Mouse (Mus musculus) kidney, adult 2 months (tissue): ENCODE measurements around the gene Sec16a. TPM values are rescaled to one million over a fixed set of nuclear protein-coding genes. Genes with fewer than 3 reads are reported as not detected.
A peak's percentile ranks its signal among the peaks of the same experiment; 100 is the strongest.

Experiments
- DNase-seq: peaks from one replicate; pipeline ENCODE4 v3.0.0; 2021
- H3K27ac ChIP-seq: fragments of 200-500 bp; 2 replicates; pipeline ENCODE4 v1.5.1; 2012; ENCODE audit warnings: low read depth, low read length, control low read depth, inconsistent platforms; ENCODE audit not compliant: insufficient read depth
- H3K27me3 ChIP-seq: fragments of 200-500 bp; replicated peaks from 2 replicates; pipeline ENCODE4 v1.6.1; 2012; ENCODE audit warnings: mild to moderate bottlenecking, moderate library complexity, low read length, inconsistent platforms; ENCODE audit not compliant: control insufficient read depth, insufficient read depth
- H3K36me3 ChIP-seq: fragments of 200-500 bp; 2 replicates; pipeline ENCODE4 v1.6.1; 2012; ENCODE audit warnings: mild to moderate bottlenecking, moderate library complexity, low read length, inconsistent platforms; ENCODE audit not compliant: control insufficient read depth, insufficient read depth
- H3K4me1 ChIP-seq: fragments of 200-500 bp; 2 replicates; pipeline ENCODE4 v1.6.1; 2011; ENCODE audit warnings: low read length; ENCODE audit not compliant: control insufficient read depth, insufficient read depth
- H3K4me3 ChIP-seq: fragments of 200-500 bp; 2 replicates; pipeline ENCODE4 v1.5.1; 2011; ENCODE audit warnings: mild to moderate bottlenecking, low read depth, low read length, control low read depth; ENCODE audit not compliant: insufficient read depth
- CTCF ChIP-seq: fragments of 200-500 bp; conservative IDR thresholded peaks from 2 replicates; pipeline ENCODE4 v1.5.1; 2011; ENCODE audit warnings: low read depth, mild to moderate bottlenecking, control low read depth, low read length, moderate library complexity, mixed read lengths; ENCODE audit not compliant: insufficient read depth, insufficient read length
- POLR2A ChIP-seq: fragments of 200-500 bp; IDR thresholded peaks from one replicate; pipeline ENCODE4 v1.6.1; 2011; ENCODE audit warnings: low read depth, low read length, control low read depth
- WGBS: fragments of 180-500 bp; shearing (Covaris S2); methylation state at CpG from one replicate; pipeline ENCODE4 v1.1.7; 2018; 5-methylcytosine and 5-hydroxymethylcytosine counted together
- polyA plus RNA-seq: library from polyadenylated mRNA; depleted of rRNA; stranded (reverse); fragments of >200 nt; gene quantifications from 2 replicates; pipeline ENCODE4 v1.2.3, GENCODE M21; 2012

The Sec16a gene
- polyA plus RNA-seq, 1 experiment, result 71.1 TPM

DNA sequence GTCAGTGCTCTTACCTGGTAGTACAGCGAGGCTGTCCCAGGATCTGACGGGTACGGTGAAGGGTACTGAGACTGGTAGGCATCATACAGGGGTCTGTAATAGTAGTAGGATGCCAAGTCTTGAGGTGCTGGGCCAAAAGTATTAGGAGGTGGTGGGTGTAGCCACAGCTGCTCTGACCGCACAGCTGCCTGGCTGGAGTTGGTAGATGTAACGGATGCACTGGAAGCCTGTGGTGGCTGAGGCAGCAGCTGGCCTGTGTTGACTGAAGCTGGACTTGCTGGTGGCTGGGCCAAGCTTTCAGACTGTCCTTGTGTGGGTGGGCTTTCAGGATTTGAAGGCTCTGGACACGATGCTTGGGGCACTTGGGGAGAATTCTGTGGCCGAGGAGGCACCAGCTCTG lies 6.6 kb downstream of the Sec16a start:
- Histone ChIP-seq H3K27ac (no peak overlapping the region), H3K36me3 (peaks cover 4% of the 10 kb centered on the region), H3K27me3 (no peaks in the 10 kb centered on the region), H3K4me1 (peaks cover 20% of the 10 kb centered on the region; the same call in 1 of the 2 replicates), H3K4me3 (no peak overlapping the region)
- 87% methylated on average over 7 of the region's 7 CpGs for WGBS
- no peak for DNase-seq
- no peak for TF ChIP-seq POLR2A
- TF ChIP-seq CTCF, result no peak

DNA sequence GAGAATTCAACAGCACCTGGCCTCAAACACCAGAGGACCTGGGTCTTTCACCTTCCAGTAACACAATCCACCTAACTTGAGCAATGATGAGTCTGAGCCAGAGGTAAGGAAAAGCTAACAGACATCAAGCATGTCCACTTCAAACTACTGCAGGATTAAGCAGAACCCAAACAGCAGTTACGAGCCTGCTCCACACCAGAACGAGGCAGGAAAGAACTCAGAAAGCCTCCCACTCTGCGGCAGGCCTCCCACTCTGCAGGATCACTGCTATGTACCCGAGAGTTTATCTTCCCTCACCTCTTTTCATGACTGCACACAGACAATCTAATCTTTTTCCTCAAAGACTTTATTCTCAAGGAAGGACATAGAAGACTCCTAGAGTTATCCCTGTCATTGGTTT lies 7.8 kb downstream of the Sec16a start:
- TF ChIP-seq CTCF (no peak), POLR2A (no peak)
- Histone ChIP-seq H3K36me3 (peaks cover 4% of the 10 kb centered on the region), H3K4me3 (no peak overlapping the region), H3K27ac (peak overlapping the region; percentile 88), H3K27me3 (no peaks in the 10 kb centered on the region), H3K4me1 (peaks cover 20% of the 10 kb centered on the region; the same call in 1 of the 2 replicates)
- DNase-seq, result no peak
- 40% methylated on average over 4 of the region's 4 CpGs for WGBS

DNA sequence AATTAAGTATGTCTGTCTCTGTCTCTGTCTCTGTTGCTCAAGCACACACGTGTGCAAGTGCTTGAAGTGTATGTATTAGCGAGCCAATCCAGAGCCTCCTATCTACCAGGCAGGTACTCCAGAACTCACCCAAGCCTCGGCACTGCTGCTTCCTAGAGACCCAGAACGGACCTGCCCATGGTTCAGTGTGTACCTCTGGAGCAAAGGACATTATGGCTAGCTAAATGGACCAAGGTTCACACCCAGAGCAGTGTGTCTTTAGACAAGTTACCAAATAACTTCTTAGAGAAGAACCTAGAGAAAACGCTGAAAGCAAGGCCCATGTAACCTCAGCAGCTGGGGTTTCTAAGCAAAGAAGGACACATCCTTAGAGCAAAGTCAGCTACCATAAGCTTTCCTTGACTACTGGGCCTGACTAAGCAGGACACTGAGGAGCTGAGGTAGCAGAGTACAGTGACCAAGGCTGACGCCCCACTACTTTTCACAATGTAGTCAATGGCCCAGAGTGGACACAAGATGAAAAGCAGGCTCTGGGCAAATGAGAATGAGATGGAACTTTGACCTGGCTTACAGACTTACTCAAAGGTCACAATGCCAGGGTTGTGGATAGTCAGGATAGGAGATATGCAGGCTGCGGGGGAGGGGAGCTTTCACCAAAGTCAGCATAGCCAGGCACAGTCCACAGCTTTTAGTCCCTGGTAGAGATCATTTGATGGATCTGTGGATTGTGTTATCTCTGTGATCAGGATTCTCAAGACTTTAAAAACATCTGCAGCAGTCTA lies 10.0 kb downstream of the Sec16a start:
- Histone ChIP-seq H3K27ac (peak overlapping the region; percentile 73), H3K4me3 (no peak overlapping the region), H3K36me3 (peaks cover 5% of the 10 kb centered on the region), H3K4me1 (peaks cover 20% of the 10 kb centered on the region; the same call in 1 of the 2 replicates), H3K27me3 (no peaks in the 10 kb centered on the region)
- peak; percentile 84 for DNase-seq
- 62% methylated on average over 7 of the region's 7 CpGs for WGBS
- TF ChIP-seq CTCF, result no peak
- no peak for TF ChIP-seq POLR2A

DNA sequence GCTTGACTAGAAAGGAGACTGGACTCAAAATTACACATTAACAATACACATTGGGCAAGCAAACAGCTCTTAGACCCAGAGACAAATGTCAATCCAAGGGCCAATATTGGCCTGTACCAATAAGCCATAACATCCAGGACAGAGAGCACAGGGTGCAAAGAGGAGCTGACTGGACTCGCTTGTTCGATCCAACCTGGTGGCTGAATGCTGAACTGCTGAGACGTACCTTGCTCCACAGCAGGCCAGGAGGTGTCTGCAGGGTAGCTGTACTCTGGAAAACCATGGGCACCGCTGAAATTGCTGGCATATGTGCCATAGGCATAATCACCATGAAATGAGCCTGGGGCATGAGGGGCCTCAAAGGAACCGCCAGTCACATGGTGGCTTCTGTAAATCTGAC lies 15.2 kb downstream of the Sec16a start:
- Histone ChIP-seq H3K4me3 (no peak overlapping the region), H3K27ac (no peak overlapping the region), H3K27me3 (no peaks in the 10 kb centered on the region), H3K4me1 (peaks cover 5% of the 10 kb centered on the region; the same call in 1 of the 2 replicates), H3K36me3 (peaks cover 8% of the 10 kb centered on the region)
- DNase-seq, result no peak
- TF ChIP-seq CTCF (no peak; the same call in 1 of the 2 replicates), POLR2A (no peak)
- 89% methylated on average over 5 of the region's 5 CpGs for WGBS

DNA sequence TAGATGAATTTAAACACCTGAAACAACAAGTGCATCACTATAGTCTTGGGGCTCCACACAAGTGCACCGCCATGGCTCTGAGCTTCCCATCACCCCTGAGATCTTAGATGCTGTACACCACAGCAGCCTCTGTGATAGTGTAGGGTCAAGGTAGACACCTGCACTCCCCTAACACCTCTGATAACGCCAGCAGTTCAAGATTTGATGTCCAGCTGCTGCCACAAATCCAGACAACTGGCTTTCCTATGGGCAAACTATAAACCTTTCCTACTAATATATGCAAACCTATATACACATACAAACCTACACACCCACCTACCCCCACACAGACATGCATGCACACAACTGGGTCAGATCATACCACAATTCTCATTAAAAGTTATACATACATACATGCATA lies 20.5 kb downstream of the Sec16a start:
- TF ChIP-seq CTCF, result no peak
- no peak for TF ChIP-seq POLR2A
- Histone ChIP-seq H3K4me1 (peaks cover 4% of the 10 kb centered on the region; the same call in 1 of the 2 replicates), H3K27ac (no peak overlapping the region), H3K27me3 (no peaks in the 10 kb centered on the region), H3K36me3 (peaks cover 11% of the 10 kb centered on the region), H3K4me3 (no peak overlapping the region)
- 95% methylated on average over 2 of the region's 2 CpGs for WGBS
- no peak for DNase-seq

DNA sequence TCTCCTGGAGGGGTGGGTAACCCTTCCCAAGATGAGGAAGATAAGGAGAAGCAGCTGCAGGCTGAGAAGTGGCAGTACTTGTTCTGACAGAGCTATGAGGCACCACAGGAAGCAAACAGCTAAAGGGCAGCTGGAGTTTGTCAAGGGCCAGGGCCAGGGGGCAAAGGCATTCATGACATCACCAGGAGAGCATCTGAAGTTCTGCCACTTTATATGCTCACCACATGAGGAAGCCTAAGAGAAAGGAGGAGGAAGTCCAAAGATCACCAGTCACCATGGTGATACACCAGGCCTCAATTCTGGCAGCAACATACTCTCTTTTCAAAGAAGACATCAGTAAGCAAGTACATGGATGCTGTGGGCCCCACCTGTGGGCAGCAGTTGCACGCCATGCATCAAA lies 21.9 kb downstream of the Sec16a start:
- peak; percentile 86 for DNase-seq
- H3K4me3 ChIP-seq, result no peak overlapping the region
- TF ChIP-seq POLR2A, result no peak
- no peak for TF ChIP-seq CTCF
- no peaks in the 10 kb centered on the region for H3K27me3 ChIP-seq
- WGBS, result 63% methylated on average over 1 of the region's 1 CpGs
- H3K36me3 ChIP-seq, result peaks cover 11% of the 10 kb centered on the region
- H3K4me1 ChIP-seq, result peaks cover 4% of the 10 kb centered on the region; the same call in 1 of the 2 replicates
- peak overlapping the region; percentile 15; the same call in 1 of the 2 replicates for H3K27ac ChIP-seq

DNA sequence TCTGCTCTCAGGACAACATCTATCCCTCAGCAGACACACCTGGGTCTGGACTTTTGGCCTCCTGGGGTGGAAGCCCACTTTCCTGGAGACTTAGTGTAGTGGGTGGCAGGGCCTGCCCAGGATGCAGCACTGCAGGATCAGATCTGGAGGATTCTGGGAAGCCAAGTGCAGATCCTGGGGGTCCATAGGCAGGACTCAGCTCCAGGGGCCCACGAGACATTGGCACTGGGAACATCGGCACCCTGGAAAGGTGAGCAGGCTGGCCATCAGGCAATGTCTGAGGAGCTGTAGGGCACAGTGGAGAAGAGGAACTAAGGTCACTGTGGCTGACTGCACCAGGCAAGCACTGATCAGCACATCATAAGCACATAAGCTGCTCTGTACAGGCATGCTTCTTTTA lies 23.0 kb downstream of the Sec16a start:
- 94% methylated on average over 2 of the region's 2 CpGs for WGBS
- H3K4me3 ChIP-seq, result no peak overlapping the region
- H3K27ac ChIP-seq, result no peak overlapping the region
- peaks cover 4% of the 10 kb centered on the region; the same call in 1 of the 2 replicates for H3K4me1 ChIP-seq
- H3K36me3 ChIP-seq, result peaks cover 11% of the 10 kb centered on the region
- no peaks in the 10 kb centered on the region for H3K27me3 ChIP-seq
- no peak for TF ChIP-seq POLR2A
- no peak for TF ChIP-seq CTCF
- no peak for DNase-seq
